Mouse (Mus musculus): ENCODE measurements around the gene Prkaca. TPM values are rescaled to one million over a fixed set of nuclear protein-coding genes. Genes with fewer than 3 reads are reported as not detected.

The Prkaca gene
- total RNA-seq, 1 experiment from 2014 or later: 300 TPM

GRCm38 (mm10) chr8:84038015-84038414, 65.2 kb downstream of the Prkaca start:
- peak; percentile 75 for DNase-seq

DNA sequence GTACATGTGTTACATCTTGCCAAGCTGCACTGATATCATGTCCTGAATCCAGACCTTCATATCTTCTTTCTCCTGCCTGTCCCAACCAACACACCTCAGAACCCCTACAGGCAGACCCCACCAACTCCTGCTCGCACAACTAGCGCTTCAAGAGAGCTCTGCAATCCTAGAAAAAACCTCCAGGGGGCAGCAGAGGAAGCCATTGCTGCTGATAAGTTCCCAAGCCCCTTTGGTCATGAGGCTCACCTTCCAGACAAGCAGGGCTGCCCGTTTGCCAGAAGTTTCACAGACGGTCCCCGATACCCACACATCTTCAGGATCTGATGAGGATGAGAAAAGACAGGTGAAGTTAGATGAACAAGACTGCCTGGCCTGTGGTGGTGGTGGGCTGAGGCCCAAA, 66.3 kb downstream of the Prkaca start:
- DNase-seq: peak; percentile 83

DNA sequence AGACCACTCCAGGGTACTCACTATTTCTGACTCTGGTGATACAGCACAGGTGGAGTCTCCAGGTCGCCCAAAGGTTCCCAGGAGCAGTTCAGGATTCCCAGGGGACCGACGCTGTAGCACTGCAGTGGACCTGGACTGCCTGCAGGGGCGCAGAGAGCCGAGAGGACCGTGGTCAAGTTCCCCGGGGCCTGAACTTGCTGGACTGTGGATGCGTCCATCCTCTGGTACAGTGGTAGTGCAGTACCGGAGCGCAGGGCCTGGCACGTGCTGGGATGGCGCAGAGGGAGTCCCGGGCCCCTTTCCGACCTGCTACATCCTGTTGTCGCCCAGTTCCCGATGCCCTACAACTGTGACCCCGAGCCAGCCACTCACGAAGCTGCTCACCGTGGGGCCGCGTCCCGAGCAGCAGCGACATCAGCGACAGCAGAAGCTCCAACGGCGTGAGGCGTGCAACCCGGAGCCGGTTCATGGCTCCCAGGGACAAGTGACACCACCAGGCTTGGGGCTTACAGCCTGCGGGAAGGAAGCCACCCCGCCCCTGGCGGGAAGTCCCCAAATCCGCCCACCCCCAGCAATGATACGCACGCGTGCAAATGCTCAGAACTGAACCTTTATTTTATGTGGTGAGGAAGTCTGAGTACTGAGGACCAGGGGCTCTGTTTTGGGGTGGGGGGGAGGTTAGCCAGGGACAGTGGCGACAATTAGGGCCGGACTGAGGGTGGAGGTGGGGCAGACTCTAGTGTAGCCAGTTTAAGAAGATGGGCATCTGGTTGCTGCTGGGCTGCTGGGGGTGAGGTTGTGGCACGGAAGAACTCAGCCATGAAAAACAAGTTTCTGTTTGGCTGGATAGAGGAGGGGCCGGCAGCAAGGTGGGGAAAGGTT, 69.5 kb downstream of the Prkaca start, which contains the start of gene Il27ra:
TSS of gene Il27ra (minus strand) at position 524 of the 882 bp plus-strand sequence.
- DNase-seq: peak; percentile 86

GRCm38 (mm10) chr8:84042948-84043342, 70.2 kb downstream of the Prkaca start:
- no peak for DNase-seq

DNA sequence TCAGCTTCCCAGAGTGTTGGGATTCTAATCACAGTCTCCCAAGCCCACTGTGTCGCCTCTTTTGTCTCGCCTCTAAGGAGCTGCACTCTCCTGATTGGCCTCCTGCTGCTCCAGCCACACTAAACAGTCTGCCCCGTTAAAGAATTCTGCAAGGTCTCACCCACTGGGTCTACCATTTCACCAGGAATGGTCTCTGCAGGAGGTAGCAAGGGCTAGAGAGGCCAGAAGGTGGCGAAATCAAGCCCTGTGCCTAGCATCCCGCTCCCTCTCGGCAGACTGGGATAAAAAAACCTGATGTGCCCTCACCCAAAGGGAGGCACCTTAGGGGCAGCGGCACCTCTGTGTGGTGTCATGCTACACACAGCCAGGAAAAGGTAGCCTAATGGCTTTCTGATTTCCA, 71.3 kb downstream of the Prkaca start:
- no peak for DNase-seq

DNA sequence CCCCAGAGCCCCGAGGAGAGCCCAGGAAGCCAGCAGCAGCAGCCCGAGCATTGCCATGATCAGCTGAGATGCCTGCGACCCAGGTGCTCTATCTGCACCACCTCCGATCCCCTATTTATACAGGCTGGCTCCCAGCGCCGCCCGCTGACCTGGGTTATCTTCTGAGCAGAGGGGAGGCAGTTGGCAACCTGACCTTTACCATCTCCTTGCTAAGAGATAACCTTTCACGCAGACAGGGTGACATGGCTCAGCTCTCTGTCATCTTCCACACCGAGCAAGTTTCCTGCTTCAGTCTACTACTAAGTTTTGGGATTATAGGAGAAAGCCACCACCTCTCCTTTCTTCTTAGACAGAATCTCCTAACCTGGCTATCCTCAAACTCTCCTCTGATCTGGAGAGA, 72.1 kb downstream of the Prkaca start, which contains the start of gene Rln3:
TSS of gene Rln3 (minus strand) at position 101 of the 400 bp plus-strand sequence.
- no peak for DNase-seq

Small RNA genes lying within 50 kb of the gene (microRNA-seq; reads per million reads assigned to microRNA genes)
- 0 to 0.43 reads per million in 2 experiments for gene Gm44330
- gene Gm44450: 0 to 0.85 reads per million in 2 experiments
- 0 to 0.76 reads per million in 2 experiments for gene Mir1199
- 1.9 to 2.1 reads per million in 2 experiments for gene Mir8111

Other genes with a start within 250 kb of the Prkaca start
- 47.5 and 49.0 TPM in 2 replicates for gene Adgre5, start 231.7 kb upstream of the Prkaca start, total RNA-seq (2021)
- gene Adgrl1, start 72.9 kb upstream of the Prkaca start, total RNA-seq (2021): 63.1 and 64.1 TPM in 2 replicates
- gene Gm10644, start 17.8 kb upstream of the Prkaca start, total RNA-seq (2021): 1.1 and 1.4 TPM in 2 replicates
- 9.7 and 10.7 TPM in 2 replicates for gene Asf1b, start 17.5 kb upstream of the Prkaca start, total RNA-seq (2021)
- gene Samd1, start 24.7 kb downstream of the Prkaca start, total RNA-seq (2021): 37.0 and 42.5 TPM in 2 replicates
- 0.56 and 0.83 TPM in 2 replicates for gene 1700067K01Rik, start 28.5 kb downstream of the Prkaca start, total RNA-seq (2021)
- not detected in 2 replicates for gene 2210011C24Rik, start 39.2 kb downstream of the Prkaca start, total RNA-seq (2021)
- 0.38 and 0.52 TPM in 2 replicates for gene Palm3, start 48.5 kb downstream of the Prkaca start, total RNA-seq (2021)
- 2.3 and 12.2 TPM in 2 replicates for gene Il27ra, start 69.6 kb downstream of the Prkaca start, total RNA-seq (2021)
- gene Rln3, start 72.0 kb downstream of the Prkaca start, total RNA-seq (2021): 0.64 TPM in 1 of 2 replicates, not detected in the other
- 2.9 and 3.0 TPM in 2 replicates for gene Gm10643, start 92.1 kb downstream of the Prkaca start, total RNA-seq (2021)
- 15.2 and 17.3 TPM in 2 replicates for gene Rfx1, start 93.8 kb downstream of the Prkaca start, total RNA-seq (2021)
- gene Dcaf15, start 131.8 kb downstream of the Prkaca start, total RNA-seq (2021): 16.5 and 21.0 TPM in 2 replicates
- 0.44 and 1.1 TPM in 2 replicates for gene Podnl1, start 153.0 kb downstream of the Prkaca start, total RNA-seq (2021)
- 23.8 and 31.0 TPM in 2 replicates for gene Cc2d1a, start 174.9 kb downstream of the Prkaca start, total RNA-seq (2021)
- gene 4930432K21Rik, start 175.0 kb downstream of the Prkaca start, total RNA-seq (2021): 0.49 and 0.82 TPM in 2 replicates
- gene Nanos3, start 212.2 kb downstream of the Prkaca start, total RNA-seq (2021): 0.67 and 1.2 TPM in 2 replicates